Mouse (Mus musculus) left cerebral cortex, adult 2 months (tissue): ENCODE data around the gene Axin2. TPM values are rescaled to one million over a fixed set of nuclear protein-coding genes. Genes with fewer than 3 reads are reported as not detected.

ENCODE experiments used
- DNase-seq, 2 experiments: peaks; one replicate each; pipeline ENCODE4 v3.0.0; 2021 to 2022; ENCODE audit warnings: low spot score in 2 of 2, mixed read lengths in 1 of 2; ENCODE audit errors: extremely low spot score in 1 of 2
- H3K27ac ChIP-seq: fragments of 200-600 bp; 2 replicates; pipeline ENCODE4 v1.8.1; 2022
- H3K4me3 ChIP-seq: fragments of 200-600 bp; 2 replicates; pipeline ENCODE4 v1.8.1; 2022
- CTCF ChIP-seq: fragments of 200-600 bp; IDR thresholded peaks from 2 replicates; pipeline ENCODE4 v1.8.1; 2022; ENCODE audit warnings: antibody characterized with exemption, mild to moderate bottlenecking, moderate library complexity
- intact Hi-C: fragments of 180-260 bp; cut with DNase I; formaldehyde crosslinking; loops from one replicate; pipeline ENCODE4 v1.15.1; 2025
- total RNA-seq, 2 experiments: library from RNA; stranded (reverse); gene quantifications; 2 replicates each; pipeline ENCODE4 v1.2.3; 2021

Axin2 gene
- total RNA-seq, 2 experiments from 2014 or later = 34.0 to 38.7 TPM

DNA sequence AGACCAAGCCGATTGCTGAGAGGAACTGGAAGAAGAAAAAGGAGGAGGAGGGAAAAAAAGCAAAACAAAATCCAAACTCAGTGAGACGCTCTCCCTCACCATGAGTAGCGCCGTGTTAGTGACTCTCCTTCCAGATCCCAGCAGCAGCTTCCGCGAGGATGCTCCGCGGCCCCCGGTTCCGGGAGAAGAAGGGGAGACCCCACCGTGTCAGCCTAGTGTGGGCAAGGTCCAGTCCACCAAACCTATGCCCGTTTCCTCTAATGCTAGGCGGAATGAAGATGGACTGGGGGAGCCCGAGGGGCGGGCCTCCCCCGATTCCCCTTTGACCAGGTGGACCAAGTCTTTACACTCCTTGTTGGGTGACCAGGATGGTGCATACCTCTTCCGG is 3.0 kb downstream of the Axin2 start:
- DNase-seq = no peak
- peak overlapping the region; percentile 57 for H3K27ac ChIP-seq
- intact Hi-C loops = loop anchor here (5.0 kb wide), 2 partner anchors 166 to 439 kb away; partner anchors contain the start of gene Gna13
- peak overlapping the region; percentile 81 for H3K4me3 ChIP-seq
- TF ChIP-seq CTCF = no peak

DNA sequence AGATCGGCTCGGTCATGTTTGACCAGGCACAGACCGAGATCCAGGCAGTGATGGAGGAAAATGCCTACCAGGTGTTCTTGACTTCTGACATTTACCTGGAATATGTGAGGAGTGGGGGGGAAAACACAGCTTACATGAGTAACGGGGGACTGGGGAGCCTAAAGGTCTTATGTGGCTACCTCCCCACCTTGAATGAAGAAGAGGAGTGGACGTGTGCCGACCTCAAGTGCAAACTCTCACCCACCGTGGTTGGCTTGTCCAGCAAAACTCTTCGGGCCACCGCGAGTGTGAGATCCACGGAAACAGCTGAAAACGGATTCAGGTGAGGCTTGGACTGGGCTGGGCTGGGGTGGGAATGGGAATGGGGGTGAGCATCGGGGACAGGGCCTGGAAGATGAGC is 3.6 kb downstream of the Axin2 start:
- TF ChIP-seq CTCF = no peak
- intact Hi-C loops = loop anchor here (2.0 to 5.0 kb wide), 5 partner anchors 107 to 475 kb away; partner anchors contain the start of gene Gna13
- no peak for DNase-seq
- Histone ChIP-seq H3K27ac (peak overlapping the region; percentile 57), H3K4me3 (peak overlapping the region; percentile 81)

DNA sequence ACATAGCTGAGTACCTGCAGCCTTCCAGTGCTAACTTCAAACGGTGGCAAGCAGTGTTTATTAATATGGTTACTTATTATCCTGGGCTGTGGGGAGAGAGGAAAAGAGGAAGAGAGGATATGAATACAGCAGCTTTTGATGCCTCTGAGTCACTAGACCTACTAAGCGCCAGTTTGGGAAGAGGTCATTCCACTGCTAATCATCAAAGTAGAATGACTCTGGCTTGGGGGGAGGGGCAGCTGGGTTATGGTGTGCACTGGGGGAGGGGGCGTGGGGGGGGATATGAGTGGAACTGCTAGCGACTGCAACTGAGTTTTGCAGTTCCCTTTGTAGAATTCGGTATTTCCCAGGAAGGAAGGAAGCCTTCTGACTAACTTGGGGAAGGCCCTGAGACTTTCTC is 4.2 kb downstream of the Axin2 start:
- no peak for DNase-seq
- intact Hi-C loops = loop anchor here (2.0 to 5.0 kb wide), 5 partner anchors 106 to 476 kb away; partner anchors contain the start of gene Gna13
- Histone ChIP-seq H3K27ac (0 out of 2 replicates have a peak overlapping the region, but pooled peaks have one; percentile 10), H3K4me3 (peak overlapping the region; percentile 81)
- no peak for TF ChIP-seq CTCF

DNA sequence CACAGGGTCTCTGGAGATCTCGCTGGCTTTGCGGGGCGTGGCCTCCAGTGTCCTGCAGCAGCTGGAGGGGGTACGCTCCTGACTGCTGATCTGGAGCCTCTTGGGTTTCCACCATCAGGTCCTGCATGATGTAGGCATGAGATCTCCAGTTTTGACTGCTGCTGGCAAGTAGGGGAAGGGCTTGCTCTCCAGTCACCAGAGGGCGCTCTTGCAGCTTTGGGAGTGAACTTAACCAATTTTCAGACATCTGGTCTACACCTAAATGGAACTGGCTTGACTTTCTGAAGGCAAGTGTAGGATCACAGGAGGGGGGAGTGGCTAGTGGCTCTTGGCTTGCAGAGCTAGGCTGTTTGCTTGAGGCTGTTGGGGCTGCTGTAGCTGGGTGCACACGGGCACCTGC is 5.1 kb downstream of the Axin2 start:
- TF ChIP-seq CTCF = peak; percentile 92
- H3K27ac ChIP-seq = no peak overlapping the region
- peak; percentile 80 to 91 for DNase-seq
- H3K4me3 ChIP-seq = peak overlapping the region; percentile 81
- intact Hi-C loops = loop anchor here (1.0 to 2.0 kb wide), 5 partner anchors 106 to 476 kb away; no protein-coding TSS in a partner anchor

DNA sequence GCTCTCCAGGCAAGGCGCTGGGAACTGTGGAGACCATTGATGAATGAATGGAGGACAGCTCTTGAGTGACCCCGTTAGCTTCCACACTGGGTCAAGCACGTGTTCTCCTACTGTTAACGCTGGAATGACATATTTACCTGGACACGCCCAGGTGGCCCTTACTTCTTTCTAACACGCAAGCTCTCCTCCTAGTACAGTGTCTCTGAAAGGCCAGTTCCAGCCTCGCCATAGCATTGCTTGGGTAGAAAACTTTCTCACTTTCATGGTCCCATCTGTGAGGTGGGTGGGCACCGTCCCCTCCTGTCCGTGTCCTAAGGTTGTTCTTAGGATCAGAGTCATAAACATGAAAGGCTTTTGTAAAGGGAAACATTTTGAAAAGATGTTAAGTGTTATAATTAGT is 5.7 kb downstream of the Axin2 start:
- peak overlapping the region; percentile 31 for H3K4me3 ChIP-seq
- no peak overlapping the region for H3K27ac ChIP-seq
- no peak for TF ChIP-seq CTCF
- intact Hi-C loops = loop anchor here (1.0 to 2.0 kb wide), 5 partner anchors 105 to 477 kb away; no protein-coding TSS in a partner anchor
- DNase-seq = no peak

DNA sequence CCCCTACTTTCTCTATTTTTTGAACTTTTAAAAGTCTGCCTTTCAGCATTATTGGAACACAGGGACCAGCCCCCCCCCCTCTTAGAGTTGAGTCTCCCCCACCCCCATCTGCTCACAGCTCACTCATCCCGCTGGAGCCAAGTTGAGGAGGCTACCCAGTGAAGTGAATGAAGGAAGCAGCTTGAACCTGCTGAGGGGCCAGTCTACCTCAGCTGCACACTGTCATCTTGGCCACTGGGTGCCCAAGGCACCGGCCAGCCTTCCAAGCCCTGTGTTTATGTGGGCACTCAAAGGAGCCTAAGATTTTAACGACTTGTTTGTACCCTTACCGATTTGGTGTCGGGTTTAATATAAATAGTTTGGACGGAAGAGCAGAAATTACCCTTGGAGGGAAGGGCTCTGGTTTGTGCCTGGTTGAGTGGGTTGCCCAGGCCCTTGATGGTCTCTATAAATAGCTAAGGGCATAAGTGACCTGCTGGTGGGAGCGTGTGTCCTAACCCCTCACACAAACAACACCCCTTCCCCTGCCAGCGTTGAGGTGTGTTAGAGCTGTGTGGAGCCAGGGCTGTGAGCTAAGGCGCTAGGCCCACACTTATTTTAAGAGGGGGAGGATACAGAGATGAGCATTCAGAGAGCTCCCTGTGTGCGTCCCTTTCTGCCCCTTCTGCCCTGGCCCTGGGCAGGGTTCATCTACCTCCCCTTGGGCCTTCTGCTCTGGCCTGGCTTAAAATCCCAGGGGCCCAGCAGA is 6.4 kb downstream of the Axin2 start:
- no peak overlapping the region for H3K4me3 ChIP-seq

DNA sequence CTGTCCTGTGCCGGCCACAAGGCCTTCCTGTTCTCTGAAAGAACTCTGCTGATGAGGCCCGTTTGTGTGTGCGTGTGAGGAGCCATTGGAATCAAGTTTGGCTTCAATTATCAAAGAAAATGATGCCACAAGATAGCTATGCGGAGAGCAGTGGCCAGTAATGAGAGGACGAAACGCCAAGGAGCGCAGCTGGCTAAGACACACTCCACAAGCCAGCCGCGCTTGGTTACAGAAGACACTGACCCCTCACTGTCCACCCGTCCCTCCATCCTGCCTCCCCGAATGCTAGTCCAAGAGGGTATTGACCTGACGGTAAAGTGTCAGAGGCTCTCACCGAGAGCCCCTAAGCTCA is 6.9 kb downstream of the Axin2 start:
- no peak for TF ChIP-seq CTCF
- peak overlapping the region; percentile 21; the same call in 1 of the 2 replicates for H3K27ac ChIP-seq
- H3K4me3 ChIP-seq = no peak overlapping the region
- no peak for DNase-seq
- intact Hi-C loops = no loop called here

More for the DNA sequence above, 6.4 kb downstream of the Axin2 start:
- intact Hi-C loops = no loop called here
- DNase-seq = no peak
- TF ChIP-seq CTCF = no peak; the same call in 1 of the 2 replicates
- H3K27ac ChIP-seq = peak overlapping the region; percentile 21; the same call in 1 of the 2 replicates

DNA sequence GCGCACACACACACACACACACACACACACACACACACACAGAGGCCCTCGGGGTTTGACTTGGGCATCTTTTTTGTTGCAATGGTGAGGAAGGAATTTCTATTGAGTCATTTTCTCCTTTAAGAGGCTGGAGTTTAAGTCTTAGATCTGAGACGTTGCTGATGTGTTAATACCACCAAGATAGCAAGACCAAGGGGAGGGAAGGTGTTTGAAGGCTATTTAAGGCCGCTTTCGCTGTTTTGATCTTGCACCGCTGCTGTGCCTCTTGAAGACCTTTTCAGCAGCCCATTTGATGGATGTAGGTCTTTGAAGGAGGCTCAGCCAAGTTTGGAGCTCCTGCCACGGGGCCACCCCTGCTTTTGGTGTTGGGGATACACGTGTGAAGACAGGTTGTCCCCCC is 7.9 kb downstream of the Axin2 start:
- no peak for DNase-seq
- Histone ChIP-seq H3K4me3 (no peak overlapping the region), H3K27ac (no peak overlapping the region)
- no peak for TF ChIP-seq CTCF
- intact Hi-C loops = no loop called here

DNA sequence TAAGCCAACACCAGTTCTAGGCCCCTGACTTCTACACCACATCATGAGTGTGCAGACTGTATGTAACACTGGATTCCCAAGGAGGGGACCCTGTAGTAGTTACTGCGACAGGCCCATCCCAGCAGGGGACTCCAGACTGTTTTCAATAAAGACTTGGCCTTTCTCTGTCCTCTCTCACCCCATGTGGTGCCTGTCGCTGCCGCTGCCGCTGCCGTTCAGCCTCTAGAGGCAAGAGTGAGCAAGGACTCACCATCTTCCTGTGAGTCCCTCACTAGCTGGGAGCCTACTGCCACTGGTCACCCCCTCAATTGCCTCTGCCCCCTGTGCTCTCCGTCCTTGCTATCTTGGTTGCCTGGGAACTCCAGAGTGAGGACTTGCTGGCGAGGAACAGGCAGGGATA is 8.6 kb downstream of the Axin2 start:
- no peak for DNase-seq
- H3K4me3 ChIP-seq = no peak overlapping the region
- peak; percentile 40 for TF ChIP-seq CTCF
- no peak overlapping the region for H3K27ac ChIP-seq
- intact Hi-C loops = no loop called here

DNA sequence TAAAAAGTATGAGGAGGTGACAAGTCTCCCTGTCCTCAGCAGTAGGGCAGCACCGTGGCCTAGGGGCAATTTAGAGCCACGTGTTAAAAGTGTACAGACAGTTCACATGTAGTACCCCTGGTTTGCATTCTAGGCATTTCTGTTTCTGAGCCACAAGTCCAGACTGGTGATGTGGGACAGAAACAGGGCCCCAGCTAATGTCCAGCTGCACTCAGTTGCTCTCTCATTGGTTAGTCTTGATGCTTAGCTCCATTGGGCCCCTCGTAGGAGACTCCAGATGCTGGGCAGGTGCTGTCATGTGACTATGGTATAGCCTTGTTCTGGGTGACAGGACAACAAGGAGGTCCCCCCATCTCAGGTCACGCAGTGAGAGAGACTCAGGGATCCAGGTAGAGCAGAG is 9.0 kb downstream of the Axin2 start:
- intact Hi-C loops = no loop called here
- H3K27ac ChIP-seq = no peak overlapping the region
- TF ChIP-seq CTCF = no peak

DNA sequence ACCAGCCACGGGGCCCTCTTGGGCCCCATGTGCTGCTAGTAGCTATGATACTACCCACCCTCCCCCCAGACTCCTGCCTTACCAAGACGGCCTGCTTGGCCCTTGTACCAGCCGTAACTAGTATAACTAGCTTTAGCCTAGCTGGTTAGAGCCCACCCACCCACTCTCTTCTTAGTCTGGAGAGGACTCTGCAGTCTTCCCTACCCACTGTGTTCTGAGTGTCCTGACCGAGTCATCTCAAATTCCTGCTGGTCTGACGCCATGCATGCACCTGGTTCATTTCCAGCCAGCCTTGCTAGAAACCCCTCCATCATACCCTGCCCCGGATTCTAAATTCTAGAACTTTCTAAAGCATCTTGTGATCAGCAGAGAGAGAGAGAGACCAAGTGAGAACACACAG is 9.6 kb downstream of the Axin2 start:
- TF ChIP-seq CTCF = no peak
- intact Hi-C loops = no loop called here
- H3K4me3 ChIP-seq = no peak overlapping the region
- no peak for DNase-seq
- H3K27ac ChIP-seq = no peak overlapping the region

More for the DNA sequence above, 9.0 kb downstream of the Axin2 start:
- DNase-seq = no peak
- H3K4me3 ChIP-seq = no peak overlapping the region

DNA sequence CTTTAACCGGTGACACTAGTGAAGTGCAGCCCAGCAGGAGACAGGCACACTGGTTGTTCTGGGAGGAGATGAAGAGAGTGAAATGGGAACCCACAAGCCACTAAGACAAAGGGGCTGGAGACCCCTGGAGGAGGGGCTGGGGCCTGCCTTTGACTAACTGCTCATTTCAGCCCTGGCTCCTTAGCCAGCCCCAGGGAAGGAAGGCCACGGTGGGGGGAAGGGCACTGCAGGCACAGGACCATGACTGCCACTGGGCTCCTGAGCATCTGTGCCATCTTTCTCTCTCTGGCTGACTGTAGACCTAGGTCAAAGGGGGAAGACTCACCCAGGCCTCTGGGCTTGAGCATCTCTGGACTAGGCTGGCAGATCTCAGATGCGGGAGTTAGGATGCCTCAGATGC is 10.5 kb downstream of the Axin2 start:
- intact Hi-C loops = no loop called here
- Histone ChIP-seq H3K27ac (no peak overlapping the region), H3K4me3 (no peak overlapping the region)
- no peak for TF ChIP-seq CTCF
- DNase-seq = no peak

DNA sequence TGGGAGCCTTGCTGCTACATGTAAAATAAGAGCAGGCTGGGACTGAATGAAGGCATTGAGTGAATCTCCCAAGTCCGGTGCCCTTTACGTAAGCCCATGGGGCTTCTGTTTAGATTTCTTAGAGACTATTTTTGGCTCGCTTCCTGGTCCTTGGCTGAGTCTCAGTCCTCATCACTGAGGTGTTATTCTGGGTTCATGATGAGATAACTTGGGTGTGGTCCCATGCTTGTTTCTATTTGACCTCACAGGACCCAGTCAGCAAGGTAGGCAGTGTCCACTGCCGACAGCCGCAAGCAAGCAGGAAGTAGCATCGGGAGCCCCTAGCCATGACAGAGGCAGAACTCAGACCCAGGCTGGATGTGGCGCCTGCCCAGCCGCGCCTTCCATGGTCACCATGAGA is 13.7 kb downstream of the Axin2 start:
- no peak for TF ChIP-seq CTCF
- DNase-seq = no peak
- Histone ChIP-seq H3K27ac (peak overlapping the region; percentile 36; the same call in 1 of the 2 replicates), H3K4me3 (no peak overlapping the region)
- intact Hi-C loops = no loop called here
